Mouse (Mus musculus) midbrain, embryonic 11.5 days (tissue): ENCODE data around the gene Ccdc60. TPM values are rescaled to one million over a fixed set of nuclear protein-coding genes. Genes with fewer than 3 reads are reported as not detected.
A peak's percentile ranks its signal among the peaks of the same experiment; 100 is the strongest.

Experiments
- ATAC-seq: fragments of 200-750 bp; cut with Nextera tagmentation; 2 replicates; pipeline ENCODE4 v1.8.0; 2017; ENCODE audit warnings: moderate TSS enrichment, moderate library complexity; ENCODE audit not compliant: low FRiP score
- DNase-seq: peaks from one replicate; pipeline ENCODE4 v3.0.0; 2015; ENCODE audit warnings: low spot score; ENCODE audit errors: missing footprints
- H3K27ac ChIP-seq: fragments of 300-500 bp; sonication (generic); 2 replicates; pipeline ENCODE4 v1.5.1; 2014; ENCODE audit warnings: low read depth, low read length
- H3K27me3 ChIP-seq: fragments of 300-500 bp; sonication (generic); 2 replicates; pipeline ENCODE4 v1.6.1; 2014; ENCODE audit warnings: mild to moderate bottlenecking, low read length, moderate library complexity, mixed read lengths; ENCODE audit not compliant: control insufficient read depth, insufficient read depth
- H3K36me3 ChIP-seq: fragments of 300-500 bp; sonication (generic); 2 replicates; pipeline ENCODE4 v1.6.1; 2014; ENCODE audit warnings: mild to moderate bottlenecking, low read length, moderate library complexity, mixed read lengths; ENCODE audit not compliant: control insufficient read depth, insufficient read depth
- H3K4me1 ChIP-seq: fragments of 300-500 bp; sonication (generic); 2 replicates; pipeline ENCODE4 v1.6.1; 2014; ENCODE audit warnings: low read length; ENCODE audit not compliant: control insufficient read depth, insufficient read depth
- H3K4me2 ChIP-seq: fragments of 300-500 bp; sonication (generic); 2 replicates; pipeline ENCODE4 v1.6.1; 2014; ENCODE audit warnings: mild to moderate bottlenecking, moderate library complexity
- H3K4me3 ChIP-seq: fragments of 300-500 bp; sonication (generic); 2 replicates; pipeline ENCODE4 v1.5.1; 2014; ENCODE audit warnings: low read depth, low read length
- H3K9ac ChIP-seq: fragments of 300-500 bp; sonication (generic); 2 replicates; pipeline ENCODE4 v1.6.1; 2014; ENCODE audit warnings: low read length
- H3K9me3 ChIP-seq: fragments of 300-500 bp; sonication (generic); 2 replicates; pipeline ENCODE4 v1.6.1; 2016; ENCODE audit warnings: low read length; ENCODE audit not compliant: control insufficient read depth
- WGBS: fragments of 180-500 bp; shearing (Covaris S2); extraction: QIAGEN DNeasy Blood & Tissue Kit; methylation state at CpG from one replicate; pipeline ENCODE4 v1.1.7; 2014; 5-methylcytosine and 5-hydroxymethylcytosine counted together
- polyA plus RNA-seq: library from polyadenylated mRNA; unstranded; fragments of >200 nt; fragmentation: Nextera tagmentation; extraction: Ambion mirVana; gene quantifications from 2 replicates; pipeline ENCODE4 v1.2.1, GENCODE M21; 2014

The Ccdc60 gene
- polyA plus RNA-seq, 1 experiment from 2014 or later, result 1.9 TPM

GRCm38 (mm10) chr5:116278436-116278918 is 10.3 kb downstream of the Ccdc60 start:
- H3K4me2 ChIP-seq, result no peak overlapping the region
- no peaks in the 10 kb centered on the region for H3K36me3 ChIP-seq
- peaks cover 4% of the 10 kb centered on the region; the same call in 1 of the 2 replicates for H3K4me1 ChIP-seq
- no peaks in the 10 kb centered on the region for H3K27me3 ChIP-seq
- DNase-seq (no peak), ATAC-seq (no peak)
- no peak overlapping the region for H3K27ac ChIP-seq
- no peak overlapping the region for H3K4me3 ChIP-seq
- peaks cover 5% of the 10 kb centered on the region; the same call in 1 of the 2 replicates for H3K9me3 ChIP-seq
- WGBS, result 86% methylated on average over 17 of the region's 17 CpGs
- H3K9ac ChIP-seq, result no peak overlapping the region

- H3K27me3 ChIP-seq, result no peaks in the 10 kb centered on the region
- H3K4me3 ChIP-seq, result no peak overlapping the region
- no peak overlapping the region for H3K4me2 ChIP-seq
- WGBS, result 89% methylated on average over 4 of the region's 4 CpGs
- peaks cover 5% of the 10 kb centered on the region; the same call in 1 of the 2 replicates for H3K9me3 ChIP-seq
- ATAC-seq, result no peak
- peaks cover 4% of the 10 kb centered on the region; the same call in 1 of the 2 replicates for H3K4me1 ChIP-seq
- H3K27ac ChIP-seq, result no peak overlapping the region
- no peak overlapping the region for H3K9ac ChIP-seq
- DNase-seq, result no peak
- H3K36me3 ChIP-seq, result no peaks in the 10 kb centered on the region
Measured at GRCm38 (mm10) chr5:116277951-116278350, 10.8 kb downstream of the Ccdc60 start.

- peak; percentile 71 for DNase-seq
- H3K27me3 ChIP-seq, result no peaks in the 10 kb centered on the region
- H3K9ac ChIP-seq, result no peak overlapping the region
- H3K27ac ChIP-seq, result no peak overlapping the region
- H3K4me3 ChIP-seq, result no peak overlapping the region
- no peak for ATAC-seq
- H3K4me1 ChIP-seq, result peaks cover 4% of the 10 kb centered on the region; the same call in 1 of the 2 replicates
- peaks cover 5% of the 10 kb centered on the region; the same call in 1 of the 2 replicates for H3K9me3 ChIP-seq
- H3K4me2 ChIP-seq, result no peak overlapping the region
- H3K36me3 ChIP-seq, result no peaks in the 10 kb centered on the region
- WGBS, result 77% methylated on average over 2 of the region's 2 CpGs
Measured at GRCm38 (mm10) chr5:116274818-116275217, 14.0 kb downstream of the Ccdc60 start.

DNA sequence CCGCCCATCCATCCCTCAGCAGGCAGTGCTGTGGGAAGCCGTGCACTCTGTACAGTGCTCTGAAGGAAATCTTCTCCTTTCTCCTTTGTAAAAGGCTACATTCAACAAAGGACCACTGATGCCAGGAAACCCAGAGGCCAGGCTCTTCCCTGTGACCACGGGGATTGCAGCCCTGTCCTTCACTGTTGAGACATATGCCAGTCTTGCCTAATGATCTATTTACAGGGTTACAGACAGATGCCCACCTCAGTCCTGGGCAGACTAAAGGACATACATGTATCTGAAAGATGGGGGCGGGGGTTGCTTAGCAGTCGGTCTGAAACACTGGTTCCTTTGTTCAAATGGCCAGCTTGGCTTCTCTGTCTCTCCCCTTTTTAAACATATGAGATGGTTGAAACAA is 14.4 kb downstream of the Ccdc60 start:
- Histone ChIP-seq H3K9ac (0 out of 2 replicates have a peak overlapping the region, but pooled peaks have one; percentile 12), H3K4me1 (peaks cover 4% of the 10 kb centered on the region; the same call in 1 of the 2 replicates), H3K4me2 (no peak overlapping the region), H3K27ac (no peak overlapping the region; the same call in 1 of the 2 replicates), H3K4me3 (no peak overlapping the region), H3K27me3 (no peaks in the 10 kb centered on the region), H3K36me3 (no peaks in the 10 kb centered on the region), H3K9me3 (peaks cover 5% of the 10 kb centered on the region; the same call in 1 of the 2 replicates)
- WGBS, result 63% methylated on average over 5 of the region's 5 CpGs
- ATAC-seq, result no peak
- peak; percentile 83 for DNase-seq

- Histone ChIP-seq H3K36me3 (no peaks in the 10 kb centered on the region), H3K27me3 (no peaks in the 10 kb centered on the region), H3K9me3 (no peaks in the 10 kb centered on the region), H3K4me2 (no peak overlapping the region), H3K4me3 (no peak overlapping the region), H3K9ac (no peak overlapping the region), H3K27ac (no peak overlapping the region), H3K4me1 (peaks cover 4% of the 10 kb centered on the region; the same call in 1 of the 2 replicates)
- 78% methylated on average over 17 of the region's 17 CpGs for WGBS
- ATAC-seq (no peak), DNase-seq (no peak)
Measured at GRCm38 (mm10) chr5:116271511-116272227, 17.1 kb downstream of the Ccdc60 start.

DNA sequence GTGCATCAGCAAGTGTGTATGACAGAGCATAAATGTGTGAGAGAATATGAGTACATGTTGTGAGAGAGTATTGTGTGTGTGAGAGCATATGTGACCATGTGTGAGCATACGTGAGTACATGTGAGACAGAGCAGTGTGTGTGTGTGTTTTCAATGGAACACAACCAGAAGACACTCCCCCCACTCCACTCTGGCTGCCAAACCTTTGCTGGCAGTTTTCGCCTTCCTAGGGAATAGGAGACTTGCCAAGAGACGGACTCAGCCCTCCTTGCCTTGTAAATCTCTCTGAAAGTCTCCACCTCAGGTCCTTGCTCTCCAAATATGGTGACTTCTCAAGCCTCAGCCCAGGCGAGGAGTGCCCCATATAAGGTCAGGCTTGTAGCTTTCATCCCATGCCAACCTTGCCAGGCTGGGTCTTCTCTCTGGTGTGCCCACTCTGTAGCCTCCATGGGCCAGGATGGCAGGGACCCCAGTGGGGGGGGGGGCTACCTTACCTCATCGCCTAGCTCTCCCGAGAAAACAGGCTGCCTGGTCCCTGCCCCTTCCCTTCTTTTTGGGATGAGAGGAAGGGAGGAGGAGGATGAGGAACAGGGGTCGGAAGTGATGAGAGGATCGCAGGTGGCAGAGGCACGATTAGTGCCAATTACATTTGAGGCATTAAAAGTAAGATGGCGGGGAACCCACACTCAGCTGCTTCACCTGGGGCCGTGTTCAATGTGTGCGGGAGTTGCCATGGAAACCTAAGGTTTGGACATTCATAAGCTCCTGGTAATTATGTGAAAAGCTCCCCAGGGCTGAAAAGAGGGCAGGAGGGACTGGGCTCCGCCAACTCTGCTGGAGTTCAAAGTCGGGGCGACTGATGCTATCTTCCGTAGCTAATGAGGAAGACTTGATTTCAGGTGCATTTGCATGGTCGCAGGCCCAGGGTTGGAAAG is 19.3 kb downstream of the Ccdc60 start:
- no peaks in the 10 kb centered on the region for H3K36me3 ChIP-seq
- no peak overlapping the region for H3K27ac ChIP-seq
- H3K9me3 ChIP-seq, result no peaks in the 10 kb centered on the region
- no peak for ATAC-seq
- H3K4me2 ChIP-seq, result no peak overlapping the region
- no peak overlapping the region for H3K9ac ChIP-seq
- H3K4me3 ChIP-seq, result no peak overlapping the region
- H3K27me3 ChIP-seq, result no peaks in the 10 kb centered on the region
- WGBS, result 82% methylated on average over 17 of the region's 17 CpGs
- 0 out of 2 replicates have a peak, but pooled peaks cover 2% of the 10 kb centered on the region for H3K4me1 ChIP-seq
- no peak for DNase-seq

DNA sequence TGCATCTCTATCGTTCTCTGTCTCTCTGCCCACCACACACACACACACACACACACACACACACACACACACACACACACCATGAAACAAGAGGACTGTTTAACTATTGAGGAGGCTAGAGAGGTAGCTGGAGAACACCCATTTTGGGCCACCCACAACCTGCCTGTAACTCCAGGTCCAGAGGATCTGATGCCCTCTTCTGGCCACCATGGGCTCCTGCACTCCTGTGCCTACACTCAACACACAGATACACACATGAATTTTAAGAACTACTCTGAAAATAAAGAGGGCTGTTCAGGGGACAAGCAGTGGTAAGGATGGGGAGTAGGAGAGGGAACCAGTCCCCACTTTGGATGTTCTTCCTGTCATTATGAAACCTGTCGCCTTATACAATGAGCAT is 26.1 kb downstream of the Ccdc60 start:
- WGBS, result 94% methylated on average over 2 of the region's 2 CpGs
- Histone ChIP-seq H3K9me3 (no peaks in the 10 kb centered on the region), H3K4me3 (no peak overlapping the region), H3K9ac (no peak overlapping the region), H3K4me2 (no peak overlapping the region), H3K36me3 (no peaks in the 10 kb centered on the region), H3K27me3 (no peaks in the 10 kb centered on the region), H3K4me1 (no peaks in the 10 kb centered on the region), H3K27ac (no peak overlapping the region)
- ATAC-seq, result no peak
- DNase-seq, result no peak

DNA sequence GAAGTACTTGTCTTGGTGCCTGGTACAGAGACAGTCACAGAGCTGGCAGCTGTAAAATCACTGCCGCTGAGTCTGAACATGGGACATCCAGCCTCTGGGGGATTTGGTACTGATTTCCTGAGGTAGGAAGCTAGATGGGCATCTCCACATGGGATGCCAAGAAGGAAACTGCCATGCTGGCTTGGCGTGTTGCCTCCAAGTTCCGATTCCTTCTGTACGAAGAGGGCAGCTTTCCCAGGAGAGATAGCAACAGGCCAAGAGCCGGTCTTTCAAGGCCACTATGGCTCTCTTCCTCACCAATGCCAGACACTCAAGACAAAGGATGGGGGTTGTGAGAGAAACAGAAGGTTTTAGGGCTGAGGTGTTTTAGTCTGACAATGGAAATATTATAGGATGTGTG is 26.8 kb downstream of the Ccdc60 start:
- Histone ChIP-seq H3K4me3 (no peak overlapping the region), H3K27me3 (no peaks in the 10 kb centered on the region), H3K27ac (no peak overlapping the region), H3K4me1 (no peaks in the 10 kb centered on the region), H3K9ac (no peak overlapping the region), H3K4me2 (no peak overlapping the region), H3K36me3 (no peaks in the 10 kb centered on the region), H3K9me3 (no peaks in the 10 kb centered on the region)
- DNase-seq (peak; percentile 49), ATAC-seq (no peak)
- WGBS, result 93% methylated on average over 5 of the region's 5 CpGs
